Mouse (Mus musculus): ENCODE data around the gene Cul9. TPM values are rescaled to one million over a fixed set of nuclear protein-coding genes. Genes with fewer than 3 reads are reported as not detected.

Gene Cul9
- total RNA-seq, 2 experiments from 2014 or later = 11.2 to 11.4 TPM

- peak in 1 of 2 experiments; percentile 42 for DNase-seq
- intact Hi-C loops (cut with DNase I) = loop anchor here (5.0 kb wide), 1 partner anchor 85 kb away; no protein-coding TSS in a partner anchor
These were observed 88.4 kb downstream of the Cul9 start for GRCm38 (mm10) chr17:46457791-46458190.

GRCm38 (mm10) chr17:46455110-46455691, 91.0 kb downstream of the Cul9 start:
- intact Hi-C loops (cut with DNase I) = loop anchor here (5.0 kb wide), 1 partner anchor 83 kb away; no protein-coding TSS in a partner anchor
- no peak for DNase-seq

- intact Hi-C loops (cut with DNase I) = no loop called here
These were observed 91.6 kb downstream of the Cul9 start for GRCm38 (mm10) chr17:46454539-46454938.

GRCm38 (mm10) chr17:46453970-46454411, 92.2 kb downstream of the Cul9 start:
- intact Hi-C loops (cut with DNase I) = no loop called here
- DNase-seq = no peak

More at GRCm38 (mm10) chr17:46454539-46454938, 91.6 kb downstream of the Cul9 start:
- DNase-seq = no peak

- no peak for DNase-seq
- intact Hi-C loops (cut with DNase I) = no loop called here
These were observed 92.8 kb downstream of the Cul9 start for GRCm38 (mm10) chr17:46453302-46453948.

GRCm38 (mm10) chr17:46452683-46453082, 93.5 kb downstream of the Cul9 start:
- no peak for DNase-seq
- intact Hi-C loops (cut with DNase I) = no loop called here

Small RNA genes lying within 50 kb of the gene (microRNA-seq; reads per million reads assigned to microRNA genes)
- 0 to 1.1 reads per million in 2 experiments for gene Mir6976

Other genes starting within 250 kb of the Cul9 start
- under 1 TPM in 1 of 2 experiments, not detected in 1; 0.49 TPM for gene Dlk2, start 249.0 kb downstream of the Cul9 start, total RNA-seq (2021)
- 1 to 10 TPM; 2.2 to 2.5 TPM for gene Abcc10, start 218.0 kb downstream of the Cul9 start, total RNA-seq (2021)
- 10 to 100 TPM; 10.2 to 11.6 TPM for gene Zfp318, start 162.7 kb downstream of the Cul9 start, total RNA-seq (2021)
- gene Crip3, start 117.5 kb downstream of the Cul9 start, total RNA-seq (2021) = under 1 TPM; 0.38 to 0.39 TPM
- gene Slc22a7, start 107.9 kb downstream of the Cul9 start, total RNA-seq (2021) = not detected
- under 1 TPM; 0.36 to 0.39 TPM for gene Ttbk1, start 58.7 kb downstream of the Cul9 start, total RNA-seq (2021)
- gene Dnph1, start 49.7 kb downstream of the Cul9 start, total RNA-seq (2021) = 1 to 10 TPM; 4.9 to 6.7 TPM
- 10 to 100 TPM; 70.4 to 74.9 TPM for gene Srf, start 9.8 kb upstream of the Cul9 start, total RNA-seq (2021)
- under 1 TPM; 0.79 to 0.94 TPM for gene Ptk7, start 83.1 kb upstream of the Cul9 start, total RNA-seq (2021)
- gene Klc4, start 99.6 kb upstream of the Cul9 start, total RNA-seq (2021) = 10 to 100 TPM; 11.7 to 11.8 TPM
- 100 to 1,000 TPM in 1 of 2 experiments, 10 to 100 TPM in 1; 99.4 to 102 TPM for gene Mrpl2, start 99.8 kb upstream of the Cul9 start, total RNA-seq (2021)
- 1 to 10 TPM; 5.8 to 5.9 TPM for gene Cul7, start 103.9 kb upstream of the Cul9 start, total RNA-seq (2021)
- 1 to 10 TPM; 7.5 to 9.9 TPM for gene Rrp36, start 128.0 kb upstream of the Cul9 start, total RNA-seq (2021)
- 10 to 100 TPM; 29.8 to 39.0 TPM for gene Mea1, start 132.4 kb upstream of the Cul9 start, total RNA-seq (2021)
- gene Klhdc3, start 134.5 kb upstream of the Cul9 start, total RNA-seq (2021) = 100 to 1,000 TPM; 110 to 123 TPM
- gene Ppp2r5d, start 158.7 kb upstream of the Cul9 start, total RNA-seq (2021) = 10 to 100 TPM; 23.4 to 26.7 TPM
- 10 to 100 TPM; 12.7 to 15.2 TPM for gene Pex6, start 165.1 kb upstream of the Cul9 start, total RNA-seq (2021)
- 1 to 10 TPM; 1.1 to 2.1 TPM for gene Gnmt, start 182.8 kb upstream of the Cul9 start, total RNA-seq (2021)
- gene Cnpy3, start 205.8 kb upstream of the Cul9 start, total RNA-seq (2021) = 1 to 10 TPM; 7.6 to 8.9 TPM
- not detected for gene Ptcra, start 217.3 kb upstream of the Cul9 start, total RNA-seq (2021)
- 10 to 100 TPM; 26.8 to 33.5 TPM for gene 2310039H08Rik, start 226.2 kb upstream of the Cul9 start, total RNA-seq (2021)
- gene Rpl7l1, start 236.3 kb upstream of the Cul9 start, total RNA-seq (2021) = 10 to 100 TPM; 39.3 to 40.7 TPM

Measured in gastrocnemius, postnatal 36 days (tissue).